Mouse (Mus musculus): ENCODE measurements around the gene Mmp14.

GRCm38 (mm10) chr14:54401723-54402122 is 29.7 kb upstream of the Mmp14 start:
- TF ChIP-seq MAFK (IDR thresholded peaks at IDR 0.05; ENCODE audit: insufficient read depth, low read depth, low read length) (no peak), ZC3H11A (IDR thresholded peaks at IDR 0.05; ENCODE audit: borderline replicate concordance, low read depth, low read length) (no peak), ZNF384 (IDR thresholded peaks at IDR 0.05; ENCODE audit: low read depth, low read length) (no peak), HCFC1 (IDR thresholded peaks at IDR 0.05; ENCODE audit: borderline replicate concordance, insufficient read depth, low read length) (no peak)

Measured in ES-E14 (cell line).